Mouse (Mus musculus) ES-E14 (cell line): Measurements from ENCODE around the gene Prss28. TPM values are rescaled to one million over a fixed set of nuclear protein-coding genes. Genes with fewer than 3 reads are reported as not detected.

ENCODE experiments used
- DNase-seq: peaks from one replicate; pipeline ENCODE4 v3.0.0-alpha.2; 2013; ENCODE audit warnings: low read depth, low spot score
- H3K27ac ChIP-seq: 2 replicates; pipeline ENCODE4 v1.5.1; 2012; ENCODE audit warnings: low read depth, mild to moderate bottlenecking, low read length, moderate library complexity, mixed read lengths; ENCODE audit not compliant: poor library complexity, insufficient read depth, severe bottlenecking
- H3K36me3 ChIP-seq: 2 replicates; pipeline ENCODE4 v1.6.1; 2012; ENCODE audit warnings: mild to moderate bottlenecking, low read length, moderate library complexity, mixed read lengths; ENCODE audit not compliant: control insufficient read depth, poor library complexity, insufficient read depth, severe bottlenecking
- H3K4me1 ChIP-seq, 2 experiments: fragments of 150-350 bp in 1 of 2; sonication (generic) in 1 of 2; 2 replicates each; pipeline ENCODE4 v1.6.1; 2012; ENCODE audit warnings: low read length in 2 of 2, mild to moderate bottlenecking in 1 of 2, mixed read lengths in 1 of 2; ENCODE audit not compliant: control insufficient read depth in 2 of 2, insufficient read depth in 2 of 2, poor library complexity in 1 of 2
- H3K4me3 ChIP-seq, 2 experiments: fragments of 150-350 bp in 1 of 2; sonication (generic) in 1 of 2; 2 replicates each; pipeline ENCODE4 v1.5.1; 2012; ENCODE audit warnings: low read length in 2 of 2, low read depth in 1 of 2, mild to moderate bottlenecking in 1 of 2, mixed read lengths in 1 of 2; ENCODE audit not compliant: insufficient read depth in 1 of 2, poor library complexity in 1 of 2, severe bottlenecking in 1 of 2
- H3K9ac ChIP-seq: 2 replicates; pipeline ENCODE4 v1.6.1; 2012; ENCODE audit warnings: low read depth, mild to moderate bottlenecking, low read length, mixed read lengths; ENCODE audit not compliant: poor library complexity, insufficient read depth, severe bottlenecking
- H3K9me3 ChIP-seq: fragments of 150-350 bp; sonication (generic); 2 replicates; pipeline ENCODE4 v1.6.1; 2012; ENCODE audit warnings: low read depth, mild to moderate bottlenecking, low read length; ENCODE audit not compliant: control insufficient read depth, insufficient read depth
- CHD2 ChIP-seq: IDR thresholded peaks from 2 replicates; pipeline ENCODE4 v1.6.1; 2014; ENCODE audit warnings: mild to moderate bottlenecking, low read depth, low read length, inconsistent platforms
- HCFC1 ChIP-seq: IDR thresholded peaks from 2 replicates; pipeline ENCODE4 v1.6.1; 2012; ENCODE audit warnings: low read length, inconsistent platforms, borderline replicate concordance; ENCODE audit not compliant: insufficient read depth
- MAFK ChIP-seq: IDR thresholded peaks from 2 replicates; pipeline ENCODE4 v1.6.1; 2014; ENCODE audit warnings: mild to moderate bottlenecking, low read depth, low read length, inconsistent platforms; ENCODE audit not compliant: insufficient read depth
- ZC3H11A ChIP-seq: IDR thresholded peaks from 2 replicates; pipeline ENCODE4 v1.6.1; 2012; ENCODE audit warnings: low read depth, mild to moderate bottlenecking, inconsistent platforms, low read length, borderline replicate concordance
- ZNF384 ChIP-seq: IDR thresholded peaks from 2 replicates; pipeline ENCODE4 v1.6.1; 2012; ENCODE audit warnings: low read depth, low read length, inconsistent platforms
- in situ Hi-C, 2 experiments: fragments of 600-800 bp; cut with MboI; formaldehyde crosslinking; loops; one replicate each; pipeline ENCODE4 v1.15.1; 2025; ENCODE audit warnings: low sequenced_read_pairs in 2 of 2, inconsistent platforms in 1 of 2; ENCODE audit not compliant: unreplicated experiment in 2 of 2
- total RNA-seq: library from RNA; depleted of rRNA; stranded (reverse); fragments of 300-350 nt; gene quantifications from 2 replicates; pipeline ENCODE4 v1.2.3, GENCODE M21; 2012

Prss28 gene
- total RNA-seq, 1 experiment, result not detected

- no peaks in the 10 kb centered on the region for H3K9me3 ChIP-seq
- TF ChIP-seq HCFC1 (no peak), ZNF384 (no peak), ZC3H11A (no peak)
- in situ Hi-C loops, result loop anchor here in 1 of 2 experiments (10.0 kb wide), 1 partner anchor 132 kb away; no protein-coding TSS in a partner anchor
Observed at GRCm38 (mm10) chr17:25332321-25332720, 23.9 kb downstream of the Prss28 start.

GRCm38 (mm10) chr17:25333943-25334342, 25.5 kb downstream of the Prss28 start:
- in situ Hi-C loops, result loop anchor here in 1 of 2 experiments (10.0 kb wide), 1 partner anchor 131 kb away; no protein-coding TSS in a partner anchor
- no peaks in the 10 kb centered on the region for H3K9me3 ChIP-seq
- H3K36me3 ChIP-seq, result no peaks in the 10 kb centered on the region
- no peak overlapping the region for H3K4me3 ChIP-seq
- TF ChIP-seq HCFC1, result 0 out of 2 replicates have a peak, but pooled peaks have one; percentile 38
- TF ChIP-seq CHD2, result no peak
- TF ChIP-seq MAFK, result no peak
- TF ChIP-seq ZC3H11A, result peak; percentile 93
- no peak for TF ChIP-seq ZNF384
- no peaks in the 10 kb centered on the region for H3K4me1 ChIP-seq
- H3K9ac ChIP-seq, result no peak overlapping the region
- no peak overlapping the region for H3K27ac ChIP-seq
- DNase-seq, result peak; percentile 74

More at GRCm38 (mm10) chr17:25332321-25332720, 23.9 kb downstream of the Prss28 start:
- Histone ChIP-seq H3K27ac (no peak overlapping the region), H3K4me3 (no peak overlapping the region), H3K4me1 (no peaks in the 10 kb centered on the region), H3K9ac (no peak overlapping the region), H3K36me3 (no peaks in the 10 kb centered on the region)
- no peak for DNase-seq

- no peaks in the 10 kb centered on the region for H3K9me3 ChIP-seq
- H3K4me3 ChIP-seq, result no peak overlapping the region
- H3K27ac ChIP-seq, result no peak overlapping the region
- H3K9ac ChIP-seq, result no peak overlapping the region
- no peaks in the 10 kb centered on the region for H3K4me1 ChIP-seq
- no peaks in the 10 kb centered on the region for H3K36me3 ChIP-seq
- no peak for DNase-seq
- TF ChIP-seq ZNF384 (no peak), ZC3H11A (no peak), HCFC1 (no peak), MAFK (no peak)
- in situ Hi-C loops, result loop anchor here in 1 of 2 experiments (10.0 kb wide), 1 partner anchor 127 kb away; no protein-coding TSS in a partner anchor
Observed at GRCm38 (mm10) chr17:25338218-25338617, 29.8 kb downstream of the Prss28 start.

- no peak overlapping the region for H3K27ac ChIP-seq
- in situ Hi-C loops, result no loop called here
- H3K4me3 ChIP-seq, result no peak overlapping the region
- no peak overlapping the region for H3K9ac ChIP-seq
- H3K4me1 ChIP-seq, result no peaks in the 10 kb centered on the region
- no peaks in the 10 kb centered on the region for H3K36me3 ChIP-seq
- TF ChIP-seq ZNF384 (no peak), MAFK (no peak), ZC3H11A (no peak), HCFC1 (no peak), CHD2 (no peak)
- H3K9me3 ChIP-seq, result no peaks in the 10 kb centered on the region
- DNase-seq, result no peak
Observed at GRCm38 (mm10) chr17:25340003-25340402, 31.6 kb downstream of the Prss28 start.

- Histone ChIP-seq H3K27ac (no peak overlapping the region), H3K9me3 (no peaks in the 10 kb centered on the region), H3K4me1 (no peaks in the 10 kb centered on the region), H3K9ac (no peak overlapping the region), H3K4me3 (no peak overlapping the region), H3K36me3 (no peaks in the 10 kb centered on the region)
- TF ChIP-seq ZC3H11A, result no peak
- no peak for TF ChIP-seq MAFK
- in situ Hi-C loops, result no loop called here
- DNase-seq, result no peak
Observed at GRCm38 (mm10) chr17:25341490-25341889, 33.0 kb downstream of the Prss28 start.
